Comparison of ENCODE assay signal across 27 mouse cellular contexts in genomic region chr3:84382006-84382405, GRCm38 (mm10).
A peak's percentile ranks its signal among the peaks of the same experiment; 100 is the strongest.
DNase-seq lines count a peak whose midpoint lies in the region; ATAC-seq and TF ChIP-seq lines count a peak whose summit lies in the region.
"Had no signal": no experiment of that assay in that cellular context is flagged by ENCODE, and none has a peak within 500 bp of the region (broad histone marks: within the 10 kb centered on the region; RNA-seq: fewer than 3 reads in every experiment).

No protein-coding gene starts in this region.

- no peak overlapping the region for H3K4me3 ChIP-seq in liver, embryonic 12.5 days
- no peak overlapping the region for H3K4me3 ChIP-seq in heart, embryonic 11.5 days (ENCODE audit: low read depth, low read length)
- H3K4me3 ChIP-seq in heart, embryonic 16.5 days (ENCODE audit: low read length): no peak overlapping the region
- H3K4me3 ChIP-seq in liver, embryonic 14.5 days (ENCODE audit: insufficient read depth in 1 of 2, low read depth in 2 of 2, low read length in 2 of 2): no peak overlapping the region
- H3K4me3 ChIP-seq: erythroblast, embryonic 14.5 days; hindbrain, embryonic 10.5 days; hindbrain, embryonic 15.5 days; kidney, embryonic 15.5 days; limb, embryonic 12.5 days; neural tube, embryonic 15.5 days; stomach, embryonic 15.5 days had no signal

- no peaks in the 10 kb centered on the region for H3K9me3 ChIP-seq in liver, embryonic 12.5 days (replicated peaks)
- H3K9me3 ChIP-seq in heart, embryonic 11.5 days (replicated peaks; ENCODE audit: control insufficient read depth, low read length): no peaks in the 10 kb centered on the region
- H3K9me3 ChIP-seq in heart, embryonic 16.5 days (replicated peaks; ENCODE audit: control insufficient read depth, low read length): no peaks in the 10 kb centered on the region
- no peaks in the 10 kb centered on the region for H3K9me3 ChIP-seq in liver, embryonic 14.5 days (ENCODE audit: control insufficient read depth, low read length)
- H3K9me3 ChIP-seq: hindbrain, embryonic 10.5 days; hindbrain, embryonic 15.5 days; kidney, embryonic 15.5 days; limb, embryonic 12.5 days; neural tube, embryonic 15.5 days; stomach, embryonic 15.5 days had no signal

- H3K4me1 ChIP-seq in liver, embryonic 12.5 days: peaks cover 65% of the 10 kb centered on the region
- H3K4me1 ChIP-seq in heart, embryonic 11.5 days (ENCODE audit: control insufficient read depth, insufficient read depth, low read length): peaks cover 23% of the 10 kb centered on the region
- peaks cover 17% of the 10 kb centered on the region for H3K4me1 ChIP-seq in heart, embryonic 16.5 days (ENCODE audit: control insufficient read depth, insufficient read depth, low read length)
- H3K4me1 ChIP-seq in liver, embryonic 14.5 days (replicated peaks; ENCODE audit: control insufficient read depth in 2 of 2, insufficient read depth in 2 of 2, low read length in 1 of 2): peaks cover 23 to 39% of the 10 kb centered on the region in 2 experiments
- H3K4me1 ChIP-seq: hindbrain, embryonic 15.5 days; kidney, embryonic 15.5 days; limb, embryonic 12.5 days; neural tube, embryonic 15.5 days; stomach, embryonic 15.5 days had no signal

- WGBS in liver, embryonic 12.5 days (ENCODE audit: insufficient replicate concordance): 82% methylated on average over 4 of the region's 4 CpGs
- WGBS in heart, embryonic 11.5 days (ENCODE audit: insufficient replicate concordance): 21% methylated on average over 4 of the region's 4 CpGs
- 30% methylated on average over 4 of the region's 4 CpGs for WGBS in heart, embryonic 16.5 days
- 82% methylated on average over 4 of the region's 4 CpGs for WGBS in liver, embryonic 14.5 days (ENCODE audit: insufficient replicate concordance)

- no peak for DNase-seq in liver
- DNase-seq in liver, embryonic 14.5 days (ENCODE audit: low read depth in 3 of 3, low spot score in 3 of 3): no peak
- no peak for DNase-seq in layer of hippocampus, adult 8-10 months (ENCODE audit: low spot score in 2 of 2)
- no peak for DNase-seq in spleen, adult 18-20 months
- DNase-seq in embryo, embryonic 10.5 days (ENCODE audit: low spot score): no peak
- DNase-seq: adrenal gland, adult 2 months; adrenal gland, postnatal 36 days; cerebellum, adult 18-20 months; cerebellum, postnatal 10 days; kidney, adult 18-20 months; kidney, postnatal 36 days; layer of hippocampus, postnatal 36 days; midbrain, embryonic 14.5 days; retina, postnatal 1 day; right cerebral cortex, postnatal 14 days had no signal

- no peak for TF ChIP-seq EP300 in liver, embryonic 14.5 days (IDR thresholded peaks at IDR 0.05; ENCODE audit: low read depth)

- no peak for TF ChIP-seq CTCF in liver, embryonic 14.5 days (IDR thresholded peaks at IDR 0.05; ENCODE audit: low read depth)

- ATAC-seq in liver, embryonic 12.5 days: no peak
- ATAC-seq in heart, embryonic 11.5 days (replicated peaks; ENCODE audit: insufficient number of reproducible peaks, low FRiP score, low TSS enrichment): 0 out of 2 replicates have a peak, but pooled peaks have one; percentile 39
- peak; percentile 83 for ATAC-seq in heart, embryonic 16.5 days (replicated peaks; ENCODE audit: extremely low read depth, insufficient read depth, low FRiP score)
- ATAC-seq in liver, embryonic 14.5 days (ENCODE audit: insufficient read depth): no peak
- ATAC-seq: forebrain, embryonic 16.5 days had no signal

- H3K36me3 ChIP-seq in liver, embryonic 12.5 days: no peaks in the 10 kb centered on the region
- H3K36me3 ChIP-seq in heart, embryonic 11.5 days (ENCODE audit: control insufficient read depth, insufficient read depth, low read length): no peaks in the 10 kb centered on the region
- H3K36me3 ChIP-seq in heart, embryonic 16.5 days (ENCODE audit: control insufficient read depth, insufficient read depth): no peaks in the 10 kb centered on the region
- no peaks in the 10 kb centered on the region for H3K36me3 ChIP-seq in liver, embryonic 14.5 days (replicated peaks; ENCODE audit: control insufficient read depth, insufficient read depth, low read depth)
- H3K36me3 ChIP-seq: hindbrain, embryonic 10.5 days; hindbrain, embryonic 15.5 days; kidney, embryonic 15.5 days; limb, embryonic 12.5 days; neural tube, embryonic 15.5 days; stomach, embryonic 15.5 days had no signal

- peak overlapping the region; percentile 46 for H3K4me2 ChIP-seq in liver, embryonic 12.5 days
- peak overlapping the region; percentile 24; the same call in 1 of the 2 replicates for H3K4me2 ChIP-seq in heart, embryonic 11.5 days
- H3K4me2 ChIP-seq in heart, embryonic 16.5 days (ENCODE audit: low read depth, low read length): no peak overlapping the region
- H3K4me2 ChIP-seq in liver, embryonic 14.5 days (ENCODE audit: low read depth): peak overlapping the region; percentile 47; the same call in 1 of the 2 replicates
- H3K4me2 ChIP-seq: hindbrain, embryonic 15.5 days; kidney, embryonic 15.5 days; limb, embryonic 12.5 days; neural tube, embryonic 15.5 days; stomach, embryonic 15.5 days had no signal

- peak overlapping the region; percentile 80 for H3K27ac ChIP-seq in liver, embryonic 12.5 days
- H3K27ac ChIP-seq in heart, embryonic 11.5 days (ENCODE audit: low read depth, low read length): no peak overlapping the region
- peak overlapping the region; percentile 41 for H3K27ac ChIP-seq in heart, embryonic 16.5 days (ENCODE audit: low read length)
- no peak overlapping the region for H3K27ac ChIP-seq in liver, embryonic 14.5 days
- H3K27ac ChIP-seq: hindbrain, embryonic 10.5 days; hindbrain, embryonic 15.5 days; kidney, embryonic 15.5 days; limb, embryonic 12.5 days; macrophage; neural tube, embryonic 15.5 days; stomach, embryonic 15.5 days had no signal

- peak overlapping the region; percentile 62; the same call in 1 of the 2 replicates for H3K9ac ChIP-seq in liver, embryonic 12.5 days
- 0 out of 2 replicates have a peak overlapping the region, but pooled peaks have one; percentile 34 for H3K9ac ChIP-seq in heart, embryonic 11.5 days (ENCODE audit: low read depth, low read length)
- no peak overlapping the region for H3K9ac ChIP-seq in heart, embryonic 16.5 days (ENCODE audit: low read length)
- no peak overlapping the region for H3K9ac ChIP-seq in liver, embryonic 14.5 days (replicated peaks)
- H3K9ac ChIP-seq: hindbrain, embryonic 15.5 days; kidney, embryonic 15.5 days; limb, embryonic 12.5 days; neural tube, embryonic 15.5 days; stomach, embryonic 15.5 days had no signal

- no peaks in the 10 kb centered on the region for H3K27me3 ChIP-seq in liver, embryonic 12.5 days (replicated peaks)
- no peaks in the 10 kb centered on the region; the same call in 1 of the 2 replicates for H3K27me3 ChIP-seq in heart, embryonic 11.5 days (ENCODE audit: control insufficient read depth, insufficient read depth, low read length)
- H3K27me3 ChIP-seq in heart, embryonic 16.5 days (ENCODE audit: control insufficient read depth, insufficient read depth, low read length): no peaks in the 10 kb centered on the region
- H3K27me3 ChIP-seq in liver, embryonic 14.5 days (ENCODE audit: control insufficient read depth, insufficient read depth, low read length): no peaks in the 10 kb centered on the region
- H3K27me3 ChIP-seq: hindbrain, embryonic 15.5 days; kidney, embryonic 15.5 days; neural tube, embryonic 15.5 days; stomach, embryonic 15.5 days had no signal

Comparison
In these comparisons a context has a peak if more than half of its experiments do, and no peak if none do; other contexts are left out.
1. H3K27ac ChIP-seq: peak in liver, embryonic 12.5 days (single experiment) and heart, embryonic 16.5 days (single experiment); none in heart, embryonic 11.5 days (single experiment) and liver, embryonic 14.5 days (single experiment).
2. H3K9ac ChIP-seq: peak in liver, embryonic 12.5 days (single experiment) and heart, embryonic 11.5 days (single experiment); none in heart, embryonic 16.5 days (single experiment) and liver, embryonic 14.5 days (single experiment).
3. ATAC-seq: peak in heart, embryonic 11.5 days (single experiment) and heart, embryonic 16.5 days (single experiment); none in liver, embryonic 12.5 days (single experiment) and liver, embryonic 14.5 days (single experiment).